Mouse (Mus musculus): ENCODE measurements around the gene Vsig10. TPM values are rescaled to one million over a fixed set of nuclear protein-coding genes. Genes with fewer than 3 reads are reported as not detected.

The Vsig10 gene
- polyA plus RNA-seq, 1 experiment from 2014 or later: 2.2 TPM

GRCm38 (mm10) chr5:117282360-117282759 is 36.5 kb upstream of the Vsig10 start:
- H3K4me3 ChIP-seq (ENCODE audit: low read depth, low read length): no peak overlapping the region
- no peak overlapping the region for H3K4me2 ChIP-seq
- DNase-seq (ENCODE audit: low spot score): no peak
- no peak for ATAC-seq (replicated peaks; ENCODE audit: low FRiP score)
- H3K9me3 ChIP-seq (ENCODE audit: control insufficient read depth, low read length): no peaks in the 10 kb centered on the region
- peaks cover 22% of the 10 kb centered on the region; the same call in 1 of the 2 replicates for H3K36me3 ChIP-seq (ENCODE audit: control insufficient read depth, insufficient read depth, low read length)
- no peak overlapping the region for H3K9ac ChIP-seq (ENCODE audit: low read depth, low read length)
- H3K4me1 ChIP-seq (replicated peaks; ENCODE audit: control insufficient read depth, insufficient read depth, low read length): peaks cover 11% of the 10 kb centered on the region
- 86% methylated on average over 8 of the region's 8 CpGs for WGBS
- H3K27me3 ChIP-seq (replicated peaks; ENCODE audit: control insufficient read depth, insufficient read depth, low read length): no peaks in the 10 kb centered on the region
- no peak overlapping the region for H3K27ac ChIP-seq (ENCODE audit: low read depth, low read length)

DNA sequence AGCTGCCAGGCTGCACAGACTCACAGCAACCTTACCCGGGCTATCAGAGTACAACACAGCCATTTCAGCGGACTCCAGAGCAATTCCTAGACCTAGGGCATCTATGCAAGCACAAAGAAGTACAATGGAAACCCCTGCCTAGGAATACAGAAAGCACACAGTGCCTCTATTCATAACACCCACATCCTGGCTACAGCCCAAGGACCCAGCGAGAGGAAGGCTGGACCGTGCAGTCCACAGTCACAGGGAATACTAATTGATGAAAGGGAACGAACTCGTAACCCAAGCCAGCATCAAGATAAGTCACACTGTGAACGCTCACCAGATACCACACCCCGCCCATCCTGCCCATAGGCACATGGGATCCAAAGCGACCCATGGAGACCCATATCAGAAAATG is 34.9 kb upstream of the Vsig10 start:
- WGBS: 77% methylated on average over 9 of the region's 9 CpGs
- Histone ChIP-seq H3K36me3 (ENCODE audit: control insufficient read depth, insufficient read depth, low read length) (peaks cover 22% of the 10 kb centered on the region; the same call in 1 of the 2 replicates), H3K4me1 (replicated peaks; ENCODE audit: control insufficient read depth, insufficient read depth, low read length) (peaks cover 17% of the 10 kb centered on the region), H3K9ac (ENCODE audit: low read depth, low read length) (no peak overlapping the region), H3K4me3 (ENCODE audit: low read depth, low read length) (no peak overlapping the region), H3K9me3 (ENCODE audit: control insufficient read depth, low read length) (no peaks in the 10 kb centered on the region), H3K4me2 (no peak overlapping the region), H3K27me3 (replicated peaks; ENCODE audit: control insufficient read depth, insufficient read depth, low read length) (no peaks in the 10 kb centered on the region), H3K27ac (ENCODE audit: low read depth, low read length) (no peak overlapping the region)
- DNase-seq (ENCODE audit: low spot score): no peak
- ATAC-seq (replicated peaks; ENCODE audit: low FRiP score): no peak

- Histone ChIP-seq H3K9ac (ENCODE audit: low read depth, low read length) (no peak overlapping the region), H3K27me3 (replicated peaks; ENCODE audit: control insufficient read depth, insufficient read depth, low read length) (no peaks in the 10 kb centered on the region), H3K36me3 (ENCODE audit: control insufficient read depth, insufficient read depth, low read length) (peaks cover 22% of the 10 kb centered on the region; the same call in 1 of the 2 replicates), H3K4me1 (replicated peaks; ENCODE audit: control insufficient read depth, insufficient read depth, low read length) (peaks cover 17% of the 10 kb centered on the region), H3K9me3 (ENCODE audit: control insufficient read depth, low read length) (no peaks in the 10 kb centered on the region), H3K27ac (ENCODE audit: low read depth, low read length) (no peak overlapping the region), H3K4me3 (ENCODE audit: low read depth, low read length) (no peak overlapping the region), H3K4me2 (no peak overlapping the region)
- ATAC-seq (replicated peaks; ENCODE audit: low FRiP score): no peak
- no peak for DNase-seq (ENCODE audit: low spot score)
- 91% methylated on average over 7 of the region's 7 CpGs for WGBS
Measured at GRCm38 (mm10) chr5:117284682-117285081, 34.2 kb upstream of the Vsig10 start.

DNA sequence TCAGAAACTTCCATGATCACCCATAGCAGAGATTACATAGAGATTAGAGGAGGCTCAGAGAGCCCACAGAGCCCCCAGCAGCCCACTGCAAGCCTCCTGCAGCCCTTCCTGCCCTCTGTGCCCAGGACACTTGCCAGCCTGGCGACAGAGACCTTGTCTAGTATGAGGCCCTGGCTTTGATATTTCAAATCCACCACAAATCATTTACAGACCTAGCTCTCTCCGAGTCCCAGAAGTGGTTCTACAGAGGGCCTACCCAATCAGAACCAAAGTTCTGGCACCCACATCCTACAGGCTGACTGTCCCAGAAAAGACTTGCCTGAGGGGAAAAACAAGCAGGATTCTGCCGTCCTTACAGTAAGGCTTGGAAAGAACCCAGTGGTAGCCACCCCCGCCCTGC is 33.6 kb upstream of the Vsig10 start:
- DNase-seq (ENCODE audit: low spot score) (no peak), ATAC-seq (replicated peaks; ENCODE audit: low FRiP score) (no peak)
- WGBS: 82% methylated on average over 4 of the region's 4 CpGs
- Histone ChIP-seq H3K27me3 (replicated peaks; ENCODE audit: control insufficient read depth, insufficient read depth, low read length) (no peaks in the 10 kb centered on the region), H3K27ac (ENCODE audit: low read depth, low read length) (no peak overlapping the region), H3K4me3 (ENCODE audit: low read depth, low read length) (no peak overlapping the region; the same call in 1 of the 2 replicates), H3K9ac (ENCODE audit: low read depth, low read length) (0 out of 2 replicates have a peak overlapping the region, but pooled peaks have one; percentile 5), H3K9me3 (ENCODE audit: control insufficient read depth, low read length) (no peaks in the 10 kb centered on the region), H3K36me3 (ENCODE audit: control insufficient read depth, insufficient read depth, low read length) (peaks cover 22% of the 10 kb centered on the region; the same call in 1 of the 2 replicates), H3K4me1 (replicated peaks; ENCODE audit: control insufficient read depth, insufficient read depth, low read length) (peaks cover 17% of the 10 kb centered on the region), H3K4me2 (no peak overlapping the region)

DNA sequence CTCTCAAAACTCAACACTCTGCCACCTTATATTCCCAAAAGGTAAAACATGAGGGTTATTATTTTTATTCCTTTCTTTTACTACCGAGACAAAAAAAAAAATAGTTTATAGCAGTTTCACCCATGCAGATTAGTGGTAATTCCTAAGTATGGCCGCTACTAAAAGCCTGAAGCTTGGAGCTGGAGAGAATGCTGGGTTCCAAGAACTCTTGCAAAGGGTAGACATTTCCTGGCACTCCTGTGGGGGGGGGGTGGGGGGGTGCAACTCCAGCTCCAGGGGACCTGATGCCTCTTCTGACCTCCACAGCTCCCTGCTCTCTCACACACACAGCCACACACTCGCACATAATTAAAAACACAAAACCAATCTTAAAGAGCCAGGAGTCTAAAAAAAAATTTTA is 32.6 kb upstream of the Vsig10 start:
- WGBS: 63% methylated on average over 3 of the region's 3 CpGs
- ATAC-seq (replicated peaks; ENCODE audit: low FRiP score) (no peak), DNase-seq (ENCODE audit: low spot score) (no peak)
- Histone ChIP-seq H3K4me3 (ENCODE audit: low read depth, low read length) (peak overlapping the region; percentile 83), H3K36me3 (ENCODE audit: control insufficient read depth, insufficient read depth, low read length) (peaks cover 20% of the 10 kb centered on the region; the same call in 1 of the 2 replicates), H3K4me1 (replicated peaks; ENCODE audit: control insufficient read depth, insufficient read depth, low read length) (peaks cover 17% of the 10 kb centered on the region), H3K27ac (ENCODE audit: low read depth, low read length) (no peak overlapping the region), H3K9ac (ENCODE audit: low read depth, low read length) (peak overlapping the region; percentile 85), H3K9me3 (ENCODE audit: control insufficient read depth, low read length) (no peaks in the 10 kb centered on the region), H3K4me2 (peak overlapping the region; percentile 71), H3K27me3 (replicated peaks; ENCODE audit: control insufficient read depth, insufficient read depth, low read length) (no peaks in the 10 kb centered on the region)

- peak within 1 kb of the TSS; percentile 85 for H3K9ac ChIP-seq (ENCODE audit: low read depth, low read length)
- H3K4me3 ChIP-seq (ENCODE audit: low read depth, low read length): peak within 1 kb of the TSS; percentile 83
- peak within 1 kb of the TSS; percentile 53 for H3K27ac ChIP-seq (ENCODE audit: low read depth, low read length)
- WGBS: under 1% methylated on average over 76 of the region's 77 CpGs
- H3K4me2 ChIP-seq: peak within 1 kb of the TSS; percentile 71
- H3K9me3 ChIP-seq (ENCODE audit: control insufficient read depth, low read length): no peaks in the 10 kb centered on the region
- H3K4me1 ChIP-seq (replicated peaks; ENCODE audit: control insufficient read depth, insufficient read depth, low read length): peaks cover 17% of the 10 kb centered on the region
- DNase-seq (ENCODE audit: low spot score): peak; percentile 92
- peaks cover 20% of the 10 kb centered on the region; the same call in 1 of the 2 replicates for H3K36me3 ChIP-seq (ENCODE audit: control insufficient read depth, insufficient read depth, low read length)
- ATAC-seq (replicated peaks; ENCODE audit: low FRiP score): peak; percentile 97
- no peaks in the 10 kb centered on the region for H3K27me3 ChIP-seq (replicated peaks; ENCODE audit: control insufficient read depth, insufficient read depth, low read length)
Measured at GRCm38 (mm10) chr5:117286831-117287822, 31.8 kb upstream of the Vsig10 start, which contains the start of gene Pebp1. Pebp1 (minus strand) TSS chr5:117287625.

DNA sequence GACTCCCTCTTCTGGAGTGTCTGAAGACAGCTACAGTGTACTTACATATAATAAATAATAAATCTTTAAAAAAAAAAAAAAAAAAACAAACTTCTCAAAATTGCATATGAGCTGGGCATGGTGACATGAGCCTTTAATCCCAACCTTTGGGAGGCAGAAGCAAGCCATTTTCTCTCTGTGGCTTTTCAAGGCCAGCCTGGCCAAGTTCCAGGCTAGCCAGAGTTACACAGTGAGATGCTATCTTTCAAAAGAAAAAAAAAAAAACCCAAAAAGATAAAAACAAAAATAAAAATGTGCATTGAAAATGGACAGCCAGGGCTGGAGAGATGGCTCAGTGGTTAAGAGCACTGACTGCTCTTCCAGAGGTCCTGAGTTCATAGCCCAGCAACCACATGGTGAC is 29.2 kb upstream of the Vsig10 start:
- H3K9me3 ChIP-seq (ENCODE audit: control insufficient read depth, low read length): no peaks in the 10 kb centered on the region
- H3K4me3 ChIP-seq (ENCODE audit: low read depth, low read length): no peak overlapping the region
- H3K27me3 ChIP-seq (replicated peaks; ENCODE audit: control insufficient read depth, insufficient read depth, low read length): no peaks in the 10 kb centered on the region
- DNase-seq (ENCODE audit: low spot score) (no peak), ATAC-seq (replicated peaks; ENCODE audit: low FRiP score) (no peak)
- H3K9ac ChIP-seq (ENCODE audit: low read depth, low read length): no peak overlapping the region
- no peak overlapping the region for H3K27ac ChIP-seq (ENCODE audit: low read depth, low read length)
- H3K4me2 ChIP-seq: no peak overlapping the region
- peaks cover 12% of the 10 kb centered on the region for H3K4me1 ChIP-seq (replicated peaks; ENCODE audit: control insufficient read depth, insufficient read depth, low read length)
- H3K36me3 ChIP-seq (ENCODE audit: control insufficient read depth, insufficient read depth, low read length): peaks cover 5% of the 10 kb centered on the region; the same call in 1 of the 2 replicates

DNA sequence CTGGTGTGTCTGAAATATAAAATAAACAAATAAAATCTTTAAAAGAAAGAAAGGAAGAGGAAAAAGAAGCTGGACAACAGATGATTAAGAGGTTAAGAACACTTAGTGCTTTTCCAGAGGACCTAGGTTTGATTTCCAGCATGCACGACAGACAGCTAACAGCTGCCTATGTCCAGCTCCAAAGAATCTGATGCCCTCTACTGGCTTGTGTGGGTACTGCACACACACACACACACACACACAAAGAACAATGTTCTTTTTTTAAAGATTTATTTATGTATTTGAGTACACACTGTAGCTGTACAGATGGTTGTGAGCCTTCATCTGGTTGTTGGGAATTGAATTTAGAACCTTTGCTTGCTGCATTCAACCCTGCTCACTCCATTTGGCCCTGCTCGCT is 28.8 kb upstream of the Vsig10 start:
- no peak for DNase-seq (ENCODE audit: low spot score)
- no peak overlapping the region for H3K4me2 ChIP-seq
- no peak for ATAC-seq (replicated peaks; ENCODE audit: low FRiP score)
- peaks cover 9% of the 10 kb centered on the region for H3K4me1 ChIP-seq (replicated peaks; ENCODE audit: control insufficient read depth, insufficient read depth, low read length)
- no peak overlapping the region for H3K4me3 ChIP-seq (ENCODE audit: low read depth, low read length)
- peaks cover 3% of the 10 kb centered on the region; the same call in 1 of the 2 replicates for H3K36me3 ChIP-seq (ENCODE audit: control insufficient read depth, insufficient read depth, low read length)
- WGBS: 88% methylated on average over 2 of the region's 2 CpGs
- no peaks in the 10 kb centered on the region for H3K27me3 ChIP-seq (replicated peaks; ENCODE audit: control insufficient read depth, insufficient read depth, low read length)
- H3K9ac ChIP-seq (ENCODE audit: low read depth, low read length): no peak overlapping the region
- H3K9me3 ChIP-seq (ENCODE audit: control insufficient read depth, low read length): no peaks in the 10 kb centered on the region
- no peak overlapping the region for H3K27ac ChIP-seq (ENCODE audit: low read depth, low read length)

Data from liver, embryonic 11.5 days (tissue).